Mouse (Mus musculus): ENCODE data around the gene Lsg1.

GRCm38 (mm10) chr16:30586935-30587493 lies 378 bp downstream of the Lsg1 start:
- TF ChIP-seq CTCF (IDR thresholded peaks at IDR 0.05; ENCODE audit: extremely low read depth, insufficient read length, insufficient replicate concordance, low read depth, low read length) (no peak), POLR2A (IDR thresholded peaks at IDR 0.05; ENCODE audit: low read depth, low read length) (no peak)
